Mouse (Mus musculus) hindbrain, embryonic 11.5 days (tissue): Measurements from ENCODE around the gene Vps16. TPM values are rescaled to one million over a fixed set of nuclear protein-coding genes. Genes with fewer than 3 reads are reported as not detected.
A peak's percentile ranks its signal among the peaks of the same experiment; 100 is the strongest.

ENCODE experiments used
- ATAC-seq: fragments of 200-750 bp; cut with Nextera tagmentation; 2 replicates; pipeline ENCODE4 v1.8.0; 2017; ENCODE audit warnings: mild to moderate bottlenecking, moderate TSS enrichment, moderate library complexity; ENCODE audit not compliant: low FRiP score
- DNase-seq: peaks from one replicate; pipeline ENCODE4 v3.0.0-alpha.2; 2015; ENCODE audit warnings: low spot score
- H3K27ac ChIP-seq: fragments of 300-500 bp; sonication (generic); 2 replicates; pipeline ENCODE4 v1.5.1; 2014; ENCODE audit warnings: mild to moderate bottlenecking, low read depth, low read length
- H3K27me3 ChIP-seq: fragments of 300-500 bp; sonication (generic); 2 replicates; pipeline ENCODE4 v1.6.1; 2014; ENCODE audit warnings: mild to moderate bottlenecking, low read length, moderate library complexity, mixed read lengths; ENCODE audit not compliant: control insufficient read depth, insufficient read depth
- H3K36me3 ChIP-seq: fragments of 300-500 bp; sonication (generic); 2 replicates; pipeline ENCODE4 v1.6.1; 2014; ENCODE audit warnings: mild to moderate bottlenecking, low read length, moderate library complexity, mixed read lengths; ENCODE audit not compliant: control insufficient read depth, insufficient read depth
- H3K4me1 ChIP-seq: fragments of 300-500 bp; sonication (generic); replicated peaks from 2 replicates; pipeline ENCODE4 v1.6.1; 2014; ENCODE audit warnings: low read length, mixed read lengths; ENCODE audit not compliant: control insufficient read depth, insufficient read depth
- H3K4me2 ChIP-seq: fragments of 300-500 bp; sonication (generic); replicated peaks from 2 replicates; pipeline ENCODE4 v1.6.1; 2014; ENCODE audit warnings: mild to moderate bottlenecking, low read depth, low read length
- H3K4me3 ChIP-seq: fragments of 300-500 bp; sonication (generic); 2 replicates; pipeline ENCODE4 v1.5.1; 2014; ENCODE audit warnings: low read depth, low read length
- H3K9ac ChIP-seq: fragments of 300-500 bp; sonication (generic); 2 replicates; pipeline ENCODE4 v1.6.1; 2014; ENCODE audit warnings: low read depth, low read length
- H3K9me3 ChIP-seq: fragments of 300-500 bp; sonication (generic); 2 replicates; pipeline ENCODE4 v1.6.1; 2016; ENCODE audit warnings: low read length; ENCODE audit not compliant: control insufficient read depth
- WGBS: fragments of 180-500 bp; shearing (Covaris S2); extraction: QIAGEN DNeasy Blood & Tissue Kit; methylation state at CpG from one replicate; pipeline ENCODE4 v1.1.7; 2014; 5-methylcytosine and 5-hydroxymethylcytosine counted together
- polyA plus RNA-seq: library from polyadenylated mRNA; unstranded; fragments of >200 nt; fragmentation: Nextera tagmentation; extraction: Ambion mirVana; gene quantifications from 2 replicates; pipeline ENCODE4 v1.2.1, GENCODE M21; 2014

Vps16 gene
- polyA plus RNA-seq, 1 experiment from 2014 or later: 70.2 TPM

GRCm38 (mm10) chr2:130450434-130450796 is 26.3 kb downstream of the Vps16 start:
- H3K4me2 ChIP-seq: peak overlapping the region; percentile 82
- no peaks in the 10 kb centered on the region for H3K9me3 ChIP-seq
- H3K27me3 ChIP-seq: peaks cover 2% of the 10 kb centered on the region; the same call in 1 of the 2 replicates
- WGBS: under 1% methylated on average over 38 of the region's 47 CpGs
- ATAC-seq: peak; percentile 84
- H3K27ac ChIP-seq: peak overlapping the region; percentile 77
- peak overlapping the region; percentile 91 for H3K4me3 ChIP-seq
- DNase-seq: no peak
- no peaks in the 10 kb centered on the region for H3K36me3 ChIP-seq
- peak overlapping the region; percentile 88 for H3K9ac ChIP-seq
- H3K4me1 ChIP-seq: 0 out of 2 replicates have a peak, but pooled peaks cover 2% of the 10 kb centered on the region

DNA sequence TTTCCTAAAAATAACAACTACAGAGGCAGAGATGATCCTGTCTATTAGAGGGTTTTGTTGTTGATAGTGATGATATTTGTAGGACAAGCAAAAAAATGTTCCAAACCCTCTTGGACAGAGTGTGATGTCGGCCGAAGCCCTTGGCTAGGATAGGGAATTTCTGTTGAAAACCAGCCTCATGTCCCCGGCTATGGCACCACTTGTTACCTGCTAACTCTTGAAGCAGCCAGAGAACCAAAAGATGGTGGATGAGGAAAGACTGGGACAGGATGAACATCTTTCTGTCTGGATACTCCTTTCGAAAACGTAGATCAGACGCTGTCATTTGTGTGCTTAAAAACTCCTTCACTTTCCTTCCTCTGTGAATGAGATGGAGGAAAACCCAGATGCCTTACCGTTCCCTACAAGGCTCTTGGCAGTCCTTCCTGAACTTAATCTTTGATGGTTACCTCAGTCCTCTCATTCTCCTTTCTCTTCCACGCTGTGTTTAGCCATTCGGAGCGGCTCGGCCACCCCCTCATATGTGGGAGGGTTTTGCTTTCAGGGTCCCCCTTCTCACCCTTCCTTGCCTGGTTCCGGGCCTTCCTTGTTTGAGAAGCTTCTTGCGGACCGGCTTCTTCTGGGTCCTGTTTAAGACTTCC is 27.1 kb downstream of the Vps16 start:
- H3K4me2 ChIP-seq: peak overlapping the region; percentile 82
- H3K27ac ChIP-seq: no peak overlapping the region
- ATAC-seq (no peak), DNase-seq (no peak)
- no peaks in the 10 kb centered on the region for H3K36me3 ChIP-seq
- H3K4me3 ChIP-seq: peak overlapping the region; percentile 91
- H3K9ac ChIP-seq: peak overlapping the region; percentile 88
- 0 out of 2 replicates have a peak, but pooled peaks cover 2% of the 10 kb centered on the region for H3K4me1 ChIP-seq
- H3K27me3 ChIP-seq: peaks cover 2% of the 10 kb centered on the region; the same call in 1 of the 2 replicates
- H3K9me3 ChIP-seq: no peaks in the 10 kb centered on the region
- 74% methylated on average over 14 of the region's 14 CpGs for WGBS

DNA sequence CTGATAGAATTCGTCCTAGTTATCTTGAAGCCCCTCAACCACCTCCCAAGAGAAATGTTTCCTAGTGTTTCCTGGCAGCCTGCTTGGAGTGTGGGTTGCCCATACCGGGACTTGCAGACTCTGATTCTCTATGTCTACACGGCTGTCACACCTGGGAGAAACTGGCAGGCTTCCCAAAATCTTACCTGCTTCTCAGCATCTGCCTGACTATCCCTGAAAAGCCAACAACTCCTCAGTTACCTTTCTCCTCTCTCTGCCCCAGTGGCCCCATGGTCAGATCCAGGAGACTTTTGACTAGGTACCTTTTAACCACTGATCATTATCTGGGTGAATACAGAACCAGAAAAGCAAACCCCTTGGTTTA is 27.6 kb downstream of the Vps16 start:
- no peaks in the 10 kb centered on the region for H3K36me3 ChIP-seq
- H3K9me3 ChIP-seq: no peaks in the 10 kb centered on the region
- WGBS: 75% methylated on average over 3 of the region's 3 CpGs
- DNase-seq (no peak), ATAC-seq (no peak)
- no peak overlapping the region for H3K4me3 ChIP-seq
- H3K9ac ChIP-seq: no peak overlapping the region
- peaks cover 2% of the 10 kb centered on the region; the same call in 1 of the 2 replicates for H3K27me3 ChIP-seq
- peak overlapping the region; percentile 82; the same call in 1 of the 2 replicates for H3K4me2 ChIP-seq
- H3K27ac ChIP-seq: no peak overlapping the region
- 0 out of 2 replicates have a peak, but pooled peaks cover 2% of the 10 kb centered on the region for H3K4me1 ChIP-seq

GRCm38 (mm10) chr2:130452266-130452665 is 28.1 kb downstream of the Vps16 start:
- Histone ChIP-seq H3K36me3 (no peaks in the 10 kb centered on the region), H3K4me3 (no peak overlapping the region), H3K4me1 (0 out of 2 replicates have a peak, but pooled peaks cover 2% of the 10 kb centered on the region), H3K4me2 (no peak overlapping the region), H3K9me3 (no peaks in the 10 kb centered on the region), H3K27me3 (peaks cover 2% of the 10 kb centered on the region; the same call in 1 of the 2 replicates), H3K9ac (no peak overlapping the region), H3K27ac (no peak overlapping the region)
- DNase-seq (no peak), ATAC-seq (no peak)
- 70% methylated on average over 2 of the region's 2 CpGs for WGBS

DNA sequence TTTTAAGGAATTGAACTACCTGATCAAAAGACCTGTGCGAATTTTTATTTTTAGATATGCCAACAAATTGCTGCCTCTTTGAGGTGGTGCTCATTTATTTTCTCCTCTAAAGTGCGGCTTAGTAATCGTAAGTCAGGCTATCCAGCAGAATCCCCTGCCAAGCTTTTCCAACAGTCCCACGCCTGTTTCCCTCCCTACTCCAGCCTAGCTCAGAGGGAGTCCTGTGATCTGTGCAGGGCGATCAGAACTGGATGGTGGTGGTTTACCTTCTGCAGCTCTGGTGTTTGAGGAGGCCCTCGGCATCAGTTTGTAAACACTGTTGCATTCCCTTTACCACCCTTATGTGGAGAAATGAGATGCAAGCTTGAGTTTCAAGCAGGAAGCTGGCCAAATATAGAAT is 29.3 kb downstream of the Vps16 start:
- DNase-seq (no peak), ATAC-seq (no peak)
- no peaks in the 10 kb centered on the region for H3K9me3 ChIP-seq
- 80% methylated on average over 6 of the region's 6 CpGs for WGBS
- H3K4me2 ChIP-seq: no peak overlapping the region
- no peak overlapping the region for H3K4me3 ChIP-seq
- H3K9ac ChIP-seq: no peak overlapping the region
- H3K4me1 ChIP-seq: 0 out of 2 replicates have a peak, but pooled peaks cover 2% of the 10 kb centered on the region
- H3K27me3 ChIP-seq: peaks cover 2% of the 10 kb centered on the region; the same call in 1 of the 2 replicates
- no peaks in the 10 kb centered on the region for H3K36me3 ChIP-seq
- H3K27ac ChIP-seq: no peak overlapping the region

DNA sequence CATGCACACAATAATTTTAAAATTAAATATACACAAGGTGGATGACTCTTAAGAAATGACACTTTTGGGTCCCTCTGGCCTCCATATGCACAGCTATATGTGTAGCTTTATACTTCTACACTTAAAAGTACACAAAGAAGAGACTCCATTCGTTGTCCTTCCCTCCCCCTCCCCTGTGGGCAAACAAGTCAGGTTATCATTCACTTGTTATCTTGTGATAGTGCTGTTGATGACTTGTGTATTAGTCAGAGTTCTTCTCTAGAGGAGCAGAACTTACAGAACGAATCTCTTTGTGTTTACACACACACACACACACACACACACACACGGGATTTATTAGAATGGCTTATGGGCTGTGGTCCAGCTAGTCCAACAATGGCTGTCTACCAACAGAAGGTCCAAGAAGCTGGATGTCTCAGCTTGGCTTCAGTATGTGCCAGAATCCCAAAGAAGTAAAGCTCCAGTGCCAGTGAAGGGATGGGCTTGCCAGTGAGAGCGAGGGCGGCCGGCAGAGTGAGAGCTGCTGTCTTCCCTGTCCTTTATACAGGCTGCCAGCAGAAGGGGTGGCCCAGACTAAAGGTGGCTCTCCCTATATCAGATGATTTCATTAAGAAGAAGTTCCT is 30.7 kb downstream of the Vps16 start:
- Histone ChIP-seq H3K9ac (no peak overlapping the region), H3K4me3 (no peak overlapping the region), H3K27ac (no peak overlapping the region), H3K4me1 (0 out of 2 replicates have a peak, but pooled peaks cover 2% of the 10 kb centered on the region), H3K27me3 (no peaks in the 10 kb centered on the region), H3K9me3 (no peaks in the 10 kb centered on the region), H3K4me2 (no peak overlapping the region), H3K36me3 (no peaks in the 10 kb centered on the region)
- WGBS: 85% methylated on average over 6 of the region's 6 CpGs
- DNase-seq (no peak), ATAC-seq (no peak)

- WGBS: 89% methylated on average over 3 of the region's 3 CpGs
- no peak overlapping the region for H3K4me3 ChIP-seq
- no peaks in the 10 kb centered on the region for H3K27me3 ChIP-seq
Observed at GRCm38 (mm10) chr2:130457871-130458270, 33.7 kb downstream of the Vps16 start.

GRCm38 (mm10) chr2:130459576-130459975 is 35.4 kb downstream of the Vps16 start:
- ATAC-seq (no peak), DNase-seq (no peak)
- H3K9ac ChIP-seq: no peak overlapping the region
- no peaks in the 10 kb centered on the region for H3K9me3 ChIP-seq
- H3K4me2 ChIP-seq: no peak overlapping the region
- 93% methylated on average over 3 of the region's 3 CpGs for WGBS
- no peaks in the 10 kb centered on the region for H3K36me3 ChIP-seq
- H3K27ac ChIP-seq: no peak overlapping the region
- H3K4me1 ChIP-seq: no peaks in the 10 kb centered on the region
- no peak overlapping the region for H3K4me3 ChIP-seq
- no peaks in the 10 kb centered on the region for H3K27me3 ChIP-seq

More at GRCm38 (mm10) chr2:130457871-130458270, 33.7 kb downstream of the Vps16 start:
- DNase-seq: no peak
- no peak overlapping the region for H3K27ac ChIP-seq
- H3K9me3 ChIP-seq: no peaks in the 10 kb centered on the region
- H3K4me2 ChIP-seq: no peak overlapping the region
- H3K4me1 ChIP-seq: no peaks in the 10 kb centered on the region
- H3K9ac ChIP-seq: no peak overlapping the region
- no peaks in the 10 kb centered on the region for H3K36me3 ChIP-seq
- ATAC-seq: no peak
